Mouse (Mus musculus): ENCODE measurements around the gene Zdhhc11. TPM values are rescaled to one million over a fixed set of nuclear protein-coding genes. Genes with fewer than 3 reads are reported as not detected.

Zdhhc11 gene
- polyA plus RNA-seq, 1 experiment from 2014 or later = not detected

DNA sequence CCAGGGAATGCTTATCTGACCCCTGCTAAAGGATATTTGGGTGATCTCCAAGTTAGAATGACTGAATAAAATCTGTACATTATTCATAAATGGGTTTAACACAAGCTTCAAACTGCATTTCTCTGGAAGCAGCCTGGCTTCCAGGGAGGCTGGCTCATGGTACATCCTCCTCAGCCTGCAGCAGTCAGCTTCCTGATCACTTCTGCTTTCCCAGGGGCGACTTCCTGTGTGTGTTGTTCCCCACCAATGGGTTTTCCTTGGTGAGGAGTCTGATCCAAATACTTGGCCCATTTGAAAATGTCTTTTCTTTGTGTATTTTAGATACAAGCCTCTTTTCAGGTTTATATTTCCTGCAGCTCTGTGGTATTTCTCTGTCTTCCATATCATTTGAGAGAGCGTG is 65.4 kb downstream of the Zdhhc11 start:
- no peak for ATAC-seq (ENCODE audit: insufficient number of reproducible peaks, insufficient read depth, low FRiP score, low read depth)
- no peak overlapping the region for H3K9ac ChIP-seq (replicated peaks; ENCODE audit: low read depth, low read length)
- H3K4me3 ChIP-seq (ENCODE audit: low read depth, low read length) = no peak overlapping the region
- H3K9me3 ChIP-seq (ENCODE audit: control insufficient read depth, low read depth, low read length) = no peaks in the 10 kb centered on the region
- no peaks in the 10 kb centered on the region for H3K36me3 ChIP-seq (ENCODE audit: control insufficient read depth, insufficient read depth, low read length)
- no peaks in the 10 kb centered on the region for H3K27me3 ChIP-seq (ENCODE audit: control insufficient read depth, insufficient read depth, low read length)
- 65% methylated on average over 2 of the region's 2 CpGs for WGBS
- no peak overlapping the region for H3K27ac ChIP-seq (ENCODE audit: low read length)
- no peak overlapping the region for H3K4me2 ChIP-seq (replicated peaks; ENCODE audit: low read depth, low read length)
- no peaks in the 10 kb centered on the region for H3K4me1 ChIP-seq (ENCODE audit: control insufficient read depth, insufficient read depth, low read length)

DNA sequence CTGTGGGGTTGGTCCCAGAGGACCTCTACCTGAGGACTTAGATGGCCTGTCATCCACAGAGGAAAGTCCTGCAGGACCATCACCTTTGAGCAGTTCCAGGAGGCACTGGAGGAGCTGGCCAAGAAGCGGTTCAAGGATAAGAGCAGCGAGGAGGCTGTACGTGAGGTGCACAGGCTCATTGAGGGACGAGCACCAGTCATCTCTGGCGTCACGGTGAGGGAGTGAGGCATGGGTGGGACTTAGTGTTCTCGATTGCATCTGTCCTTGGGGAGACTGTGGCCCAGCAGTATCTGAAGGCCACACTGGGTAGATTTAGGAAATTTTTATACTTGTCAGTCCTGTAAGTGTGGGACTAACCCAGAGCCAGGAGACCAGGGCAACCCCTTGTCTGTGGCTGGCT is 67.0 kb downstream of the Zdhhc11 start:
- no peaks in the 10 kb centered on the region for H3K4me1 ChIP-seq (ENCODE audit: control insufficient read depth, insufficient read depth, low read length)
- no peak overlapping the region for H3K27ac ChIP-seq (ENCODE audit: low read length)
- no peak for ATAC-seq (ENCODE audit: insufficient number of reproducible peaks, insufficient read depth, low FRiP score, low read depth)
- no peak overlapping the region for H3K9ac ChIP-seq (replicated peaks; ENCODE audit: low read depth, low read length)
- no peak overlapping the region for H3K4me2 ChIP-seq (replicated peaks; ENCODE audit: low read depth, low read length)
- WGBS = 89% methylated on average over 7 of the region's 7 CpGs
- no peak overlapping the region for H3K4me3 ChIP-seq (ENCODE audit: low read depth, low read length)
- H3K9me3 ChIP-seq (ENCODE audit: control insufficient read depth, low read depth, low read length) = no peaks in the 10 kb centered on the region
- no peaks in the 10 kb centered on the region; the same call in 1 of the 2 replicates for H3K36me3 ChIP-seq (ENCODE audit: control insufficient read depth, insufficient read depth, low read length)
- no peaks in the 10 kb centered on the region for H3K27me3 ChIP-seq (ENCODE audit: control insufficient read depth, insufficient read depth, low read length)

DNA sequence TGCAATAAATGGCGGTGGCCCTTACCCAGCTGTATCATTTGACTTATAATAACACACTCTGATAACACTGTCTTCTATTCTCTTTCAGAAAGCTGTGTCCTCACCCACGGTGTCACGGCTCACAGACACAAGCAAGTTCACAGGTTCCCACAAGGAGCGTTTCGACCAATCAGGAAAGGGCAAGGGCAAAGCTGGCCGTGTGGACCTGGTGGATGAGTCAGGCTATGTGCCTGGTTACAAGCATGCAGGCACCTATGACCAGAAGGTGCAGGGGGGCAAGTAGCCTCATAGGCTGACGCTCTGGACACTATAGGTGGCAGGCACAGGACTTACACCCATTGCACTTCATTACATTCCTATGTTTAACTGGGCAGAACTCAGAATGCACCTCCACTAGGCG is 67.5 kb downstream of the Zdhhc11 start:
- Histone ChIP-seq H3K27me3 (ENCODE audit: control insufficient read depth, insufficient read depth, low read length) (no peaks in the 10 kb centered on the region), H3K4me3 (ENCODE audit: low read depth, low read length) (no peak overlapping the region), H3K9me3 (ENCODE audit: control insufficient read depth, low read depth, low read length) (no peaks in the 10 kb centered on the region), H3K4me2 (replicated peaks; ENCODE audit: low read depth, low read length) (no peak overlapping the region), H3K4me1 (ENCODE audit: control insufficient read depth, insufficient read depth, low read length) (no peaks in the 10 kb centered on the region), H3K36me3 (ENCODE audit: control insufficient read depth, insufficient read depth, low read length) (no peaks in the 10 kb centered on the region; the same call in 1 of the 2 replicates), H3K27ac (ENCODE audit: low read length) (no peak overlapping the region), H3K9ac (replicated peaks; ENCODE audit: low read depth, low read length) (no peak overlapping the region)
- 81% methylated on average over 8 of the region's 8 CpGs for WGBS
- ATAC-seq (ENCODE audit: insufficient number of reproducible peaks, insufficient read depth, low FRiP score, low read depth) = no peak

DNA sequence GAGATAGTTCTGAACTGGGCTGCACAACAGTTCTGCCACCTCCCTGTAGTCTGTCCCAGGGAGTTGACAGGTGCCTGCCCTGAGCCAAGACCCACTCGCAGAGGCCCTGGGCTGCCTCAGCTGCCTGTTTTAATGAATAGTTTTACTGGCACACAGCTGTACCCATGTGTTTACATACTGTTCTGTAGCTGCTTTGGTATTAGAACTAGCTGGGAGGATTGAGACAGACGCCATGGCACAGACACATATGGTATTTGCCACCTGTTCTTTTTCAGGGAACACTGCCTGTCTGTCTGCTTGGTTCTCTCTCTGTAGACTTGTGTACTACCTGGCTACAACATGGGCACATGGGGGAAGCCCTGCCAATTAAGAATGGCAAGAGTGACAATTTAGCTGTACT is 71.1 kb downstream of the Zdhhc11 start:
- WGBS = 73% methylated on average over 2 of the region's 2 CpGs
- Histone ChIP-seq H3K4me2 (replicated peaks; ENCODE audit: low read depth, low read length) (no peak overlapping the region), H3K4me1 (ENCODE audit: control insufficient read depth, insufficient read depth, low read length) (no peaks in the 10 kb centered on the region), H3K9me3 (ENCODE audit: control insufficient read depth, low read depth, low read length) (no peaks in the 10 kb centered on the region), H3K27me3 (ENCODE audit: control insufficient read depth, insufficient read depth, low read length) (no peaks in the 10 kb centered on the region), H3K9ac (replicated peaks; ENCODE audit: low read depth, low read length) (no peak overlapping the region), H3K36me3 (ENCODE audit: control insufficient read depth, insufficient read depth, low read length) (peaks cover 8% of the 10 kb centered on the region), H3K27ac (ENCODE audit: low read length) (no peak overlapping the region), H3K4me3 (ENCODE audit: low read depth, low read length) (no peak overlapping the region)
- no peak for ATAC-seq (ENCODE audit: insufficient number of reproducible peaks, insufficient read depth, low FRiP score, low read depth)

DNA sequence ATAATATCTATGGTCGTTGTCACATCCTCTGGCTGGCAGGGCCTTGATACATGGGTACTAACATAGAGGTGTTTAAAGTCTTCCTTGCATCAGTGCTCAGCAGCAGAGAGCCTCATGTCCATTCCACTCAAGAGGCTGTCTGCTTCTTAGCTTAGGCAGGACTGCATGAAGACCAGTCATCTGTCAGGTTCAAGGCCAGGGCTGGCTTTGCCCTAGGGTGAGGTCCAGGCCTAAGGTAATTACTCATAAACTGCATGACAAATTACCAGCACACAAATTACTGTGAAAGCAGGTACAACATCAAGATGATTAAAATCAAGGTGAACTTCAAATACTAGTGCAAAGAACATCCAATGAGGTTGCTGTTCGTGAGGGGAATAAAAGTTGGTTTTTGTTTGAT is 72.1 kb downstream of the Zdhhc11 start:
- H3K36me3 ChIP-seq (ENCODE audit: control insufficient read depth, insufficient read depth, low read length) = peaks cover 18% of the 10 kb centered on the region
- H3K9ac ChIP-seq (replicated peaks; ENCODE audit: low read depth, low read length) = no peak overlapping the region
- no peak for ATAC-seq (ENCODE audit: insufficient number of reproducible peaks, insufficient read depth, low FRiP score, low read depth)
- no peaks in the 10 kb centered on the region for H3K27me3 ChIP-seq (ENCODE audit: control insufficient read depth, insufficient read depth, low read length)
- no peak overlapping the region for H3K4me3 ChIP-seq (ENCODE audit: low read depth, low read length)
- no peaks in the 10 kb centered on the region for H3K4me1 ChIP-seq (ENCODE audit: control insufficient read depth, insufficient read depth, low read length)
- 91% methylated on average over 2 of the region's 2 CpGs for WGBS
- H3K9me3 ChIP-seq (ENCODE audit: control insufficient read depth, low read depth, low read length) = no peaks in the 10 kb centered on the region
- no peak overlapping the region for H3K27ac ChIP-seq (ENCODE audit: low read length)
- no peak overlapping the region for H3K4me2 ChIP-seq (replicated peaks; ENCODE audit: low read depth, low read length)

DNA sequence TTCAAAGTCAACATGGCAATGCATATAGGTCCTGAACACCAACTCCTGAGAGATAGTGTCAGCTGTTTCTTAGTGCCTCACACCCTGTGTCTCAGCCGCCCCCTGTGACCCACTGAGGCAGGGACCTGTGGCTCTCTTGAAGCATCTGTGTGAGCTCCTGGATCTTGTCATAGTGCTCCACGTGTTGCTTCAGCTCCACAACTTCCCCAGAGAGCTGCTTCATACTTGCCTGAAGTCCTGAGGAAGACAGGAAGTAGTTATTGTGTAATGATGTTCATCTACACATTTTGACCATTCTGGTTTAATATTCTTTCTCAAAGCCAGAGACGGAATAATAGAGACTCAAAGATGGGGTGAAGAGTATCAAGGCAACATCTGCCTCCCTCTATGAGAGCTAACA is 76.3 kb downstream of the Zdhhc11 start:
- no peaks in the 10 kb centered on the region for H3K9me3 ChIP-seq (ENCODE audit: control insufficient read depth, low read depth, low read length)
- WGBS = 92% methylated on average over 3 of the region's 3 CpGs
- no peak for ATAC-seq (ENCODE audit: insufficient number of reproducible peaks, insufficient read depth, low FRiP score, low read depth)
- H3K9ac ChIP-seq (replicated peaks; ENCODE audit: low read depth, low read length) = no peak overlapping the region
- no peak overlapping the region for H3K27ac ChIP-seq (ENCODE audit: low read length)
- H3K4me1 ChIP-seq (ENCODE audit: control insufficient read depth, insufficient read depth, low read length) = no peaks in the 10 kb centered on the region
- no peaks in the 10 kb centered on the region for H3K27me3 ChIP-seq (ENCODE audit: control insufficient read depth, insufficient read depth, low read length)
- no peak overlapping the region for H3K4me2 ChIP-seq (replicated peaks; ENCODE audit: low read depth, low read length)
- H3K36me3 ChIP-seq (ENCODE audit: control insufficient read depth, insufficient read depth, low read length) = peaks cover 30% of the 10 kb centered on the region
- H3K4me3 ChIP-seq (ENCODE audit: low read depth, low read length) = no peak overlapping the region

Small RNAs within 50 kb of the gene (microRNA-seq; reads per million reads assigned to microRNA genes)
- not detected for gene Gm25197

Other genes starting within 250 kb of the Zdhhc11 start
- 20.1 and 21.8 TPM in 2 replicates for gene Slc12a7, start 230.8 kb upstream of the Zdhhc11 start, polyA plus RNA-seq (2014; fragmentation: Nextera tagmentation; extraction: Ambion mirVana)
- 3.0 and 4.3 TPM in 2 replicates for gene Nkd2, start 116.2 kb upstream of the Zdhhc11 start, polyA plus RNA-seq (2014; fragmentation: Nextera tagmentation; extraction: Ambion mirVana)
- gene Trip13, start 26.1 kb upstream of the Zdhhc11 start, polyA plus RNA-seq (2014; fragmentation: Nextera tagmentation; extraction: Ambion mirVana) = 35.2 and 44.4 TPM in 2 replicates
- 55.2 and 57.8 TPM in 2 replicates for gene Brd9, start 26.0 kb upstream of the Zdhhc11 start, polyA plus RNA-seq (2014; fragmentation: Nextera tagmentation; extraction: Ambion mirVana)
- gene Tppp, start 45.6 kb downstream of the Zdhhc11 start, polyA plus RNA-seq (2014; fragmentation: Nextera tagmentation; extraction: Ambion mirVana) = 1.4 and 1.8 TPM in 2 replicates
- 14.7 and 17.0 TPM in 2 replicates for gene Cep72, start 98.4 kb downstream of the Zdhhc11 start, polyA plus RNA-seq (2014; fragmentation: Nextera tagmentation; extraction: Ambion mirVana)
- not detected in 2 replicates for gene Slc9a3, start 157.6 kb downstream of the Zdhhc11 start, polyA plus RNA-seq (2014; fragmentation: Nextera tagmentation; extraction: Ambion mirVana)
- gene Exoc3, start 244.9 kb downstream of the Zdhhc11 start, polyA plus RNA-seq (2014; fragmentation: Nextera tagmentation; extraction: Ambion mirVana) = 82.1 and 86.8 TPM in 2 replicates